Mouse (Mus musculus): ENCODE measurements around the gene BB287469.
"Not testable (repeated sequence)": the region's sequence is repeated elsewhere in the genome, so short reads cannot be mapped to it uniquely, and the experiment has no call there.

- TF ChIP-seq POLR2A (IDR thresholded peaks at IDR 0.05; ENCODE audit: borderline replicate concordance, extremely low read depth, insufficient read depth, insufficient read length, poor library complexity, severe bottlenecking); CTCF (IDR thresholded peaks at IDR 0.05; ENCODE audit: borderline replicate concordance, extremely low read depth, insufficient read depth, insufficient read length): not testable (repeated sequence)
Measured at GRCm38 (mm10) chr12:87775655-87776054, 40.7 kb upstream of the BB287469 start, which contains the start of gene Gm21319.

Measured in brain, embryonic 14.5 days (tissue).